Mouse (Mus musculus) embryo, embryonic 11.5 days (tissue): Measurements from ENCODE around the gene 1700020D05Rik.
"Not testable (repeated sequence)": the region's sequence is repeated elsewhere in the genome, so short reads cannot be mapped to it uniquely, and the experiment has no call there.

Experiments used
- DNase-seq: peaks from one replicate; pipeline ENCODE4 v3.0.0-alpha.2; 2012; ENCODE audit warnings: low read depth, low spot score

The 1700020D05Rik gene

DNA sequence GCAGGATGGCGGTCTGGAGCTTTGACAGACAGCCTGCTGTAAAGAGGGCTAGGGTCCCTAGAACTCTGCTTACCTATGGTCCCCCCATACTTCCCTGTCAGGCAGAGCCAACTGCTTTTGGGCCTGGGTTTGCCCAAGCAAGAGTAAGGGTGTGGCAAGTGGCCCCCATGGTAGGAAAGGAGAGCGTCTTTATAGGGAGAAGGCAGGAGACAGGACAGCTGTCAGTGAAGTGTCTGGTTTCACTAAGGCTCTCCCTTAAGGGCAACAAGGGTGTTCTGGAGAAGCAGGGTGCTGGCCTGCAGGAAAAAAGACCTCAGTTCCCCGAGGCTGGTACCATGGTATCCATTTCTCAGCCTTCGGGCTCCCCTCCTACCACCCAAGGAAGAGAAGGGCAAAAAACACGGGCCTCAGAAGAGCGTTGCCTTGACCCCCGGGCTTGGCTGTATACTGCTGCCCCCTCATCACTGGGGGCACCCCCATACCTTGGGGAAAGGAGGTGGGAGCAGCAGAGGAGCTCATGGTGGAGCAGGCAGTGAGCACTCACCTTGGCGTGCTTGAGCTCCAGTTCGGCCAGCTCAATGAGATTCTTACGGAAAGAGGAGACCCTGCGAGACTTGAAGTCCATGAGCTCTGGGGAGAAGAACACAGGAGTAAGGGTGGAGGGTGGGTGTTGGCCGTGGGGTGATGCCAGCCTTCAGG is 8.1 kb downstream of the 1700020D05Rik start:
- DNase-seq = no peak

GRCm38 (mm10) chr19:5494314-5494713 is 9.3 kb downstream of the 1700020D05Rik start:
- no peak for DNase-seq

GRCm38 (mm10) chr19:5493301-5493721 is 10.3 kb downstream of the 1700020D05Rik start:
- not testable (repeated sequence) for DNase-seq

DNA sequence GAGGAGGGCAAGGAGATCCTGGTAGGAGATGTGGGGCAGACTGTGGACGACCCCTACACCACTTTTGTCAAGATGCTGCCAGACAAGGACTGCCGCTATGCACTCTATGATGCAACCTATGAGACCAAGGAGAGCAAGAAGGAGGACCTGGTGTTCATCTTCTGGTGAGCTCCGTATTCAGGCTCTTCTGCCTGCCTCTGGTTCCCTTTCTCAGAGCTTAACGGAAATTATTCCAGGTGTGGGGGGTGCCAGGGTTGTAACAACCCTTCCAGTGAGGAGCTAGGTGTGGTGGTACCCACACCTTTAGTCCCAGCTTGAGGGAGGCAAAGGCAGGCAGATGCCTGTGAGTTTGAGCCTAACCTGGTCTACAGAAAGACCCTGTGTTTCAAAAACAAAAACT is 10.9 kb downstream of the 1700020D05Rik start:
- no peak for DNase-seq

GRCm38 (mm10) chr19:5490898-5491708 is 12.5 kb downstream of the 1700020D05Rik start:
- DNase-seq = peak; percentile 59

DNA sequence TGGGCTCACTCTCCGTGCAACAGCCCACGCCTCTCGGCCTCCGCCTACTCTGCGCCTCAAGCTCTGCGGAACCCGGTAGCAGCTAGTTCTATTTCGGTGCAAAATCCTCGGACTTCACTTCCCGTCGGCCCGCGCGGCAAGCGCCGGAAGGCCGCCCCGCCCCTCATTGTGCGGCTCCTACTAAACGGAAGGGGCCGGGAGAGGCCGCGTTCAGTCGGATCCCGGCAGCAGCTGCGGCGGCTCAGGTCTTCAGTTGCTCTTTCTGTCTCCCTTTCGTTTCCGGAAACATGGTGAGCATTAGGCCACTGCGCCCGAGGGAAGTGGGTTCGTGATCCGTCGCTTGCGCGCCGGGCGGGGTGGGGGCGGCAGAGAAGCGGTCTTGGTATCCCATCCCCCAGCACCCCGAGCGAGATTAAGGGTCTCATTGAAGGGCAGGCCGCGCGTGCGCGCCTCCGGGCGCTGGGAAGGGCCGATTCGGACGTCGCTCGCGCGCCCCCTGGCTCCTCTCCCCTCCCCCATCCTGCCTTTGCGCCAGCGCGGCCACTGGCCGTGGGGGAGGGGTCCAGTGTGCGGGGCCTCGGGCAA is 13.2 kb downstream of the 1700020D05Rik start, which contains the start of gene Cfl1:
TSS of gene Cfl1 (plus strand) at position 143 of the 585 bp plus-strand sequence.
- DNase-seq = peak; percentile 92

GRCm38 (mm10) chr19:5489721-5490120 is 13.9 kb downstream of the 1700020D05Rik start:
- not testable (repeated sequence) for DNase-seq

DNA sequence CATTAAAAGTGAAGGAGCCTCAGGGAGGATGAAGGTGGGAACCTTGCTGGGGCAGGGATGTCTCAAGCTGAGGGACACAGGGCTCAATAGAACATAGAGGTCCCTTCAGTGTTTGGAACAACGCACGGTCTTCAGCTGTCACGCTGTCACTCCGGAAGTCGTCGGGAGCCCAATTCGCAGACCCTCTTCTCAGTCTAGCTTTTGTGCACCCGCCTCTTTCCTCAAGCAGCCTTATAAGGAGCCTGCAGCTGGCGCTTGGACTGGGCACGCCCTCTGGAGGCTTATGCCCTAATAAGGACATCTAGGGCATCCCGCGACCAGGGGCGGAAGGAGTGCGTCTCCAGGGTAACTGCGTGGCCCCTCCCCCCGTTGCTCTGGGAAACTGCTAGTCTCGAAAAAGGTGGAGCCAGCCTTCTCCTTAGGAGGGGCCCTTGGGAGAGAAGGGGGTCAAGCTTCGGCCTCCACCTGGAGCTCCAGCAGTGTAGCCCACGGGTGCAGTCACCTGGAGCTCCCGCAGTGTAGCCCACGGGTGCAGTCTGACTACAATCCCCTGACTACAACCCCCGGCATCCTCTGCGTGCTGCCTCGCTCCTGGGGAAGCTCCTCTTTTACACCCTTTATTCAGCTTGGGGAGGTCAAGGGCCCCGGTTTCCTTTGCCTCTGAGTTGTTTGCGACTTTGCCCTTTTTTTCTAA is 14.6 kb downstream of the 1700020D05Rik start:
- DNase-seq = peak; percentile 94

GRCm38 (mm10) chr19:5487768-5488550 is 15.6 kb downstream of the 1700020D05Rik start, which contains the start of gene Mus81:
Mus81 (minus strand) TSS chr19:5488402.
- peak; percentile 88 for DNase-seq

GRCm38 (mm10) chr19:5486771-5487170 is 16.8 kb downstream of the 1700020D05Rik start:
- no peak for DNase-seq

DNA sequence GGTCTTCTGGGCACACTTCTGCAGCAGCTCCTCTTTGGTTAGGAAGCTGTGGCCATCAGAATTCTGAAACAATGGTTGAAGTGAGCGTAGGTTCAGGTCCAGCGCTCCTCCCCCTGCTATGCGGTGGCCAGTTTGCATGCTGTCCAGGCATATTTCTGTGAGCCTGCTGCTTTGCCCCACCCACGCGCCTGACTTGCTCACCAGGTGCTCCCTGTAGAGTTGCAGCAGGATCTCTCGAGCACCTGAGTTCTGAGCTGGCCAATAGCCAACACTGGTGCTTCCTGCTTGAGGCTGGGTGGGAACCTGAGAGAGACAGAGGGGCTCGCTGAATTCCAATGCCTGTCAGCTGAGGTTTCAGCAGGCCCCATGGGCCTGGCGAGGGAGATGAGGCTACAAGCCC is 17.3 kb downstream of the 1700020D05Rik start:
- DNase-seq = no peak

GRCm38 (mm10) chr19:5485821-5486220 is 17.8 kb downstream of the 1700020D05Rik start:
- no peak for DNase-seq

- DNase-seq = no peak
These were observed 18.2 kb downstream of the 1700020D05Rik start for GRCm38 (mm10) chr19:5485371-5485770.

GRCm38 (mm10) chr19:5484496-5484895 is 19.1 kb downstream of the 1700020D05Rik start:
- DNase-seq = no peak

DNA sequence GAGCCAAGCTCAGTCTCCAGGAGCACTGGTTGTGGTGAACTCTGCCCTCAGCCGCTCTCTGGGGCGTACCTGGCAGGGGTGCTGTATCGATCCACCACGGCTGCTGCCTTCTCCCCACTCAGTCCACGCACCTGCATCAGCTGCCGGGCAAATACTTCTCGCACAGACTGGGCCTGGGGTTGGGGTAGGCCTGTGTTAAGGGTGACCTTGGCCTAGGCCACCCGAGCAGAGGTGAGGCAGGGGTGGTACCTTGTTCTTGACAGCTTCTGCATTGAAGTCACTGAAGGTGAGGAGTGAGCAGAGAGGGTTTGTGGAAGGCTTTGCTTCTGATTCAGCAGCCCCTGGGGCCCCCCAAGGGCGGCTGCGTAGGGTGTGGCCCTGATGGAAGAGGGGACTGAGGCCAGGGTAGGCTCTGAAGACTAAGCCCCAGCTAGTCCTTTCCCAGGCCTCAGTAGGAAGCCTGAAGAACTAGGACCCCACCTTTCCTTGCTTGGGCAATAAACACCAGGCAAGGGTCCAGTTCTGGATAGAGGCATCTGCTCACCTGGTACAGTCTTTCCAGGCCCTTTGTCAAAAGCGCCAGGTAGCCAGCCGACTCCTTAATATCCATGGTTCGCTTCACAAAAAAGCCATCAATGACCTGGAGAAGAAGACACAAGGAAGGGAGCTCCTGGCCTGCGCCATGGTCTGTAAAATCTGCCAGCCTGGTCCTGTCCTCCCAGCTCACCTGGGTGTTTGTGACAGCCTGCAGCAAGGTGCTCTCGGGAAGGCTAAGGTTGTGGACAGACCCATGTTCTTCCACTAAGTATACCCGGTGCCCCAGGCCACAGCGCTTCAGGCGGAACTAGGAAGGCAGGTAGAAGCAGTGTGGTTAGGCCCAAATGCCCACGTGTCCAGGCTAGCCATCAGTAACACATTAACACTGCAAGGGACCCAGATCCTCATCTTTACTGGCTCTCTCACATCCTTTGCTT is 19.9 kb downstream of the 1700020D05Rik start:
- DNase-seq = no peak

GRCm38 (mm10) chr19:5481398-5481797 is 22.2 kb downstream of the 1700020D05Rik start:
- DNase-seq = no peak

- no peak for DNase-seq
These were observed 23.6 kb downstream of the 1700020D05Rik start for GRCm38 (mm10) chr19:5480016-5480415.

GRCm38 (mm10) chr19:5477668-5478300 is 25.8 kb downstream of the 1700020D05Rik start:
- no peak for DNase-seq

DNA sequence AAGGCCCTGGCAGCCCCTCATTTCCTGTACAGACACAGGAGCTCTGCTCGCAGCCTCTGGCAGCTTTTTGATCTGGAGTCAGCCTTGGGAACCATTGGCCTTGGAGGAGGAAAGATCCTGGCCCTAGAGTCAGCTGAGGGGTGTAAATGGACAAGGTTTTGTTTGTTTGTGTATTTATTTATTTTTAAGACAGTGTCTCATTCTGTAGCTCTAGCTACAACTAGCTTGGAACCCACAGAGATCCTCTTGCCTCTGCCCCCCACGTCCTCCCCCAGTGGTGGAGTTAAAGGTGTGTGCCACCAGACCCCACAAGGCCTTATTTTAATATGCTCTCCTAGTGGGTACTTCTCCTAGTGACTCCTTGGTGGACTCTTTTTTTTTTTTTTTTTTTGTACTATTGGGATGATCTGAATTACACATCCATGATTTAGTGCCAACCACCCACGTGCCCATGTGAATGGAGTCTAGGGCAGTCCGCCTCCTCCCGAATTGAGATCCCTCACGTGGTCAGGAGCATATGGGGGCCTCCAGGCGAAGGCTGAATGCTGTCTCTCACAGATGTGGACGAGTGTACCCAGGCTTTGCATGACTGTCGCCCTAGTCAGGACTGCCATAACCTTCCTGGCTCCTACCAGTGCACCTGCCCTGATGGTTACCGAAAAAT is 26.5 kb downstream of the 1700020D05Rik start:
- no peak for DNase-seq
